Mouse (Mus musculus) cerebellum, postnatal 10 days (tissue): ENCODE data around the gene Ubald1.

Source experiments
- DNase-seq, 2 experiments: peaks; one replicate each; pipeline ENCODE4 v3.0.0; 2021; ENCODE audit warnings: mixed read lengths in 2 of 2

The Ubald1 gene

GRCm38 (mm10) chr16:4880136-4880825, at the start of gene Ubald1:
Gene Ubald1 (minus strand): TSS chr16:4880315.
- DNase-seq: peak; percentile 100

GRCm38 (mm10) chr16:4928474-4928873, 48.4 kb upstream of the Ubald1 start:
- no peak for DNase-seq

GRCm38 (mm10) chr16:4927967-4928366, 47.9 kb upstream of the Ubald1 start:
- DNase-seq: no peak

GRCm38 (mm10) chr16:4923996-4924395, 43.9 kb upstream of the Ubald1 start:
- DNase-seq: no peak

GRCm38 (mm10) chr16:4922481-4922880, 42.4 kb upstream of the Ubald1 start:
- DNase-seq: no peak

GRCm38 (mm10) chr16:4920556-4920955, 40.4 kb upstream of the Ubald1 start:
- no peak for DNase-seq

- no peak for DNase-seq
Observed at GRCm38 (mm10) chr16:4916608-4917007, 36.5 kb upstream of the Ubald1 start.

GRCm38 (mm10) chr16:4915931-4916330, 35.8 kb upstream of the Ubald1 start:
- no peak for DNase-seq

- DNase-seq: peak; percentile 88 to 94
Observed at GRCm38 (mm10) chr16:4913783-4914735, 33.9 kb upstream of the Ubald1 start.

- DNase-seq: no peak
Observed at GRCm38 (mm10) chr16:4912907-4913782, 33.0 kb upstream of the Ubald1 start.

- DNase-seq: no peak
Observed at GRCm38 (mm10) chr16:4912074-4912648, 32.0 kb upstream of the Ubald1 start.

GRCm38 (mm10) chr16:4910758-4911157, 30.6 kb upstream of the Ubald1 start:
- DNase-seq: no peak

GRCm38 (mm10) chr16:4909745-4910144, 29.6 kb upstream of the Ubald1 start:
- DNase-seq: peak in 1 of 2 experiments; percentile 45

GRCm38 (mm10) chr16:4907972-4908371, 27.9 kb upstream of the Ubald1 start:
- DNase-seq: no peak

- peak in 1 of 2 experiments; percentile 22 for DNase-seq
Observed at GRCm38 (mm10) chr16:4907386-4907785, 27.3 kb upstream of the Ubald1 start.

GRCm38 (mm10) chr16:4906559-4906958, 26.4 kb upstream of the Ubald1 start:
- DNase-seq: no peak

GRCm38 (mm10) chr16:4905591-4905990, 25.5 kb upstream of the Ubald1 start:
- DNase-seq: no peak

GRCm38 (mm10) chr16:4904878-4905277, 24.8 kb upstream of the Ubald1 start:
- no peak for DNase-seq

- DNase-seq: no peak
Observed at GRCm38 (mm10) chr16:4903491-4904102, 23.5 kb upstream of the Ubald1 start.

GRCm38 (mm10) chr16:4902390-4902789, 22.3 kb upstream of the Ubald1 start:
- no peak for DNase-seq

GRCm38 (mm10) chr16:4901167-4901566, 21.1 kb upstream of the Ubald1 start:
- DNase-seq: peak in 1 of 2 experiments; percentile 25

GRCm38 (mm10) chr16:4899711-4900110, 19.6 kb upstream of the Ubald1 start:
- no peak for DNase-seq
